Mouse (Mus musculus) intestine, postnatal 0 days (tissue): ENCODE measurements around the gene 4921530L21Rik. TPM values are rescaled to one million over a fixed set of nuclear protein-coding genes. Genes with fewer than 3 reads are reported as not detected.

Experiments used
- ATAC-seq: fragments of 200-750 bp; cut with Nextera tagmentation; 2 replicates; pipeline ENCODE4 v1.8.0; 2017; ENCODE audit warnings: mild to moderate bottlenecking, moderate TSS enrichment, moderate library complexity
- H3K27ac ChIP-seq: fragments of 300-500 bp; sonication (generic); 2 replicates; pipeline ENCODE4 v1.5.1; 2014; ENCODE audit warnings: mild to moderate bottlenecking, low read depth, low read length, moderate library complexity
- H3K27me3 ChIP-seq: fragments of 300-500 bp; sonication (generic); replicated peaks from 2 replicates; pipeline ENCODE4 v1.6.1; 2014; ENCODE audit warnings: low read length, mixed read lengths; ENCODE audit not compliant: control insufficient read depth, insufficient read depth
- H3K36me3 ChIP-seq: fragments of 300-500 bp; sonication (generic); 2 replicates; pipeline ENCODE4 v1.6.1; 2014; ENCODE audit warnings: mild to moderate bottlenecking, moderate library complexity; ENCODE audit not compliant: control insufficient read depth, insufficient read depth
- H3K4me1 ChIP-seq: fragments of 300-500 bp; sonication (generic); replicated peaks from 2 replicates; pipeline ENCODE4 v1.6.1; 2014; ENCODE audit warnings: antibody characterized with exemption, low read length, mixed read lengths; ENCODE audit not compliant: control insufficient read depth, insufficient read depth
- H3K4me2 ChIP-seq: fragments of 300-500 bp; sonication (generic); replicated peaks from 2 replicates; pipeline ENCODE4 v1.6.1; 2014; ENCODE audit warnings: low read depth, mild to moderate bottlenecking, moderate library complexity
- H3K4me3 ChIP-seq: fragments of 300-500 bp; sonication (generic); 2 replicates; pipeline ENCODE4 v1.5.1; 2014; ENCODE audit warnings: low read depth, low read length
- H3K9ac ChIP-seq: fragments of 300-500 bp; sonication (generic); 2 replicates; pipeline ENCODE4 v1.6.1; 2014; ENCODE audit warnings: mild to moderate bottlenecking, low read depth, low read length
- H3K9me3 ChIP-seq: fragments of 300-500 bp; sonication (generic); 2 replicates; pipeline ENCODE4 v1.6.1; 2016; ENCODE audit warnings: mixed run types; ENCODE audit not compliant: control insufficient read depth
- CTCF ChIP-seq: sonication (generic); IDR thresholded peaks from 2 replicates; pipeline ENCODE4 v1.5.1; 2016; ENCODE audit warnings: low read depth, mild to moderate bottlenecking, control low read depth, antibody characterized with exemption, moderate library complexity
- WGBS: fragments of 180-500 bp; shearing (Covaris S2); extraction: QIAGEN DNeasy Blood & Tissue Kit; methylation state at CpG from one replicate; pipeline ENCODE4 v1.1.7; 2014; 5-methylcytosine and 5-hydroxymethylcytosine counted together
- polyA plus RNA-seq: library from polyadenylated mRNA; unstranded; fragments of >200 nt; fragmentation: Nextera tagmentation; extraction: Ambion mirVana; gene quantifications from 2 replicates; pipeline ENCODE4 v1.2.1, GENCODE M21; 2015

Gene 4921530L21Rik
- polyA plus RNA-seq, 1 experiment from 2014 or later: not detected

DNA sequence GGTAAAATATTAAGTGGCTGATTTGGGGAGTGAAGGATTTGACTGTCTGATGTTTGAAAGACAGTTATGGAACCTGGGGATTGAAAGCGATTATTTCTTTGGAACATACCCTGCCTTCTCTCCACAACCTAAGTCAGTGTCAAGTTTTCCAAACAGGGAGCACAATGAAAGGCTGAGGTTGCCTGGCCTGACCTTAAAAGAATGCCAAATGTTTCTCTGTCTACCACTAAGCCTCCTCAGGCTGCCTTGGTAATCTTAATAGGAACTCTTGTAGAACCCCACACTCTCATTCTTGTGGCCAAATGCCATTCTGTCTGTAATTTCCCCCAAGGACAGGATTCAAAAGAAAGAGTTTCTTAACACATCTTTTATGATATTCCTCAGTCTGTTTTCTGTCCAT is 3.5 kb upstream of the 4921530L21Rik start:
- ATAC-seq: no peak
- H3K27ac ChIP-seq: no peak overlapping the region
- H3K4me3 ChIP-seq: no peak overlapping the region
- no peaks in the 10 kb centered on the region for H3K36me3 ChIP-seq
- H3K9me3 ChIP-seq: no peaks in the 10 kb centered on the region
- H3K4me2 ChIP-seq: no peak overlapping the region
- H3K9ac ChIP-seq: no peak overlapping the region
- no peaks in the 10 kb centered on the region for H3K4me1 ChIP-seq
- WGBS: 92% methylated on average over 1 of the region's 1 CpGs
- no peak for TF ChIP-seq CTCF
- no peaks in the 10 kb centered on the region for H3K27me3 ChIP-seq

DNA sequence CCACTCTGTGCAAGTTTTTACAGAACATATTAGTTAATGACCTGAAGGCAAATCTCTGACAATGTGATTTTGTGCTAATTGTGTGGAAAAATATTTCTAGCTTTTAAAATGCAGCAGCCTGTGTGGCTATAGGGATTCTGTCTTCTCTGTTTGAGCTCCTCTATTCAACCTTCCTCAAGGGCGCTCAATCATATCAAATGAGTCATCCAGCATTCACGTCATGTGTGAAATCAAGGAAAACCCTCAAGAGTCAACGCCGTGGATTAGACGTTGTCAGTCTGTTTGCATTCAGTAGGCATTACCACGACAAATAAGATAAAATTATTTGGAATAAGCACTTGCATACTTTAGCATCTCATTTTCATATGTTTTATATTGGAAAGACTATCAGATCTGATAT is 18.4 kb downstream of the 4921530L21Rik start:
- Histone ChIP-seq H3K27me3 (no peaks in the 10 kb centered on the region), H3K36me3 (no peaks in the 10 kb centered on the region), H3K4me2 (no peak overlapping the region), H3K9me3 (no peaks in the 10 kb centered on the region), H3K9ac (no peak overlapping the region), H3K4me1 (no peaks in the 10 kb centered on the region), H3K27ac (no peak overlapping the region), H3K4me3 (no peak overlapping the region)
- WGBS: 81% methylated on average over 6 of the region's 6 CpGs
- no peak for ATAC-seq
- no peak for TF ChIP-seq CTCF

DNA sequence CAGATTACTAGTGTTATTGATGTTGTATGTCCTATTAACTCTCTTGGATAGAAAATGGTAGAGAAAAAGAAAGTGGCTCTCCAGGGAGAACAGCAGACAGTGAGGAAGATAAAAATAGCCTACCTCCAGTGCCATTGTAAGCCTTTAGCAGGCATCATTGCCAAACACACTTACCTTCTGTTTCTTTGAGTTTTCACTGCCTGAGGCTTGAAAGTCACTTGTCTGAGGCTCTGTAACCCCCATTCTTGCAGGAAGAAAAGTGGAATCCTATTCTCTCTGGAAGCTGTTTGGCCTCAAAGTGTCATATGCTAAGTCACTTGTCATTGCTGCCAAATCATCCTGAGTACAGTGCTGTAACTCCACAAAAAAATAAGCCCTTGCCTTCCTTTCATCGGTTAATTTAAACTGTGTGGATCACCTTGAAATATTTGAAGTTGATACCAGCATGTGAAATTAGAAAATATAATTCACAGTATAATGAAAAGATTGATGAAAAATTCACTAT is 23.6 kb downstream of the 4921530L21Rik start:
- H3K36me3 ChIP-seq: no peaks in the 10 kb centered on the region
- no peaks in the 10 kb centered on the region for H3K4me1 ChIP-seq
- TF ChIP-seq CTCF: no peak
- no peak overlapping the region for H3K9ac ChIP-seq
- no peak overlapping the region for H3K4me3 ChIP-seq
- H3K9me3 ChIP-seq: no peaks in the 10 kb centered on the region
- H3K27me3 ChIP-seq: no peaks in the 10 kb centered on the region
- no peak for ATAC-seq
- H3K4me2 ChIP-seq: no peak overlapping the region
- no peak overlapping the region for H3K27ac ChIP-seq
- whole genome bisulfite sequencing: 89% methylated on average over 1 of the region's 1 CpGs

DNA sequence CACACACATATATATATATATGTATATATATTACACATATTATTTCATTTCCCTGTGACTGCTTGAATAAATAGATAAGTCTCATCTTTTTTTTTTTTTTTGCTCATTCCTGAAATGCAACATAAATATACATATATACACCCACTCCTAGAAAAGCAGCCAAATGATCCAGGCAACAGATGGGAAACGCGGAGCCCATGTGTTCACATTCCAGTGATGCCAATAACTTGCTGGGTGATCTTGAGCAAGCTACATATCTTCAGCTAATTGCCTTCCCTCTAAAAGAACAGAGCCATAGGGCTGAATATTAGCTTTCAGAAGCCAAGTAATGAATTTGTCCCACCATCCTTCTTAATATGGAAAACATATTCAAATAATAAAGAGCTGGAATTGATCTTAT is 32.2 kb downstream of the 4921530L21Rik start:
- H3K9ac ChIP-seq: no peak overlapping the region
- H3K9me3 ChIP-seq: no peaks in the 10 kb centered on the region
- no peaks in the 10 kb centered on the region for H3K27me3 ChIP-seq
- TF ChIP-seq CTCF: no peak
- no peak overlapping the region for H3K4me3 ChIP-seq
- no peak overlapping the region for H3K4me2 ChIP-seq
- ATAC-seq: no peak
- no peaks in the 10 kb centered on the region for H3K36me3 ChIP-seq
- no peaks in the 10 kb centered on the region for H3K4me1 ChIP-seq
- WGBS: 94% methylated on average over 2 of the region's 2 CpGs
- no peak overlapping the region for H3K27ac ChIP-seq

DNA sequence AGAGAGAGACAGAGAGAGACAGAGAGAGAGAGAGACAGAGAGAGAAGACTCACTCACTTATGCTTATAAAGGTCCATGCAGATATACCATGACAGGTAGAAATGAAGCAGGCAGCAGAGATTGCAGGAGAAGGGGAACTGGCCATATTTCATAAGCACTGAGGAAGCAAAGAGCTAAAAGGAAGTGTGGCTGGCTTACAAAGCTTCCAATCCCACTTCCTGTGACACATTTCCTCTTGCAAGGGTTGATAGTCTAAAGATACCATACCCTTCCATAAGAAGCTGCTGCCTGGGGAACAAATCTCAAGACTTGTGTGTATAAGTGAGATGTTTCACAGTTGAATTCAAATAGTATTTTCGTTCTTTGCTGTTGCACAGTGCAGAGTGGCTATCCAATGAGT is 45.7 kb downstream of the 4921530L21Rik start:
- no peak for ATAC-seq
- WGBS: 84% methylated on average over 1 of the region's 1 CpGs

DNA sequence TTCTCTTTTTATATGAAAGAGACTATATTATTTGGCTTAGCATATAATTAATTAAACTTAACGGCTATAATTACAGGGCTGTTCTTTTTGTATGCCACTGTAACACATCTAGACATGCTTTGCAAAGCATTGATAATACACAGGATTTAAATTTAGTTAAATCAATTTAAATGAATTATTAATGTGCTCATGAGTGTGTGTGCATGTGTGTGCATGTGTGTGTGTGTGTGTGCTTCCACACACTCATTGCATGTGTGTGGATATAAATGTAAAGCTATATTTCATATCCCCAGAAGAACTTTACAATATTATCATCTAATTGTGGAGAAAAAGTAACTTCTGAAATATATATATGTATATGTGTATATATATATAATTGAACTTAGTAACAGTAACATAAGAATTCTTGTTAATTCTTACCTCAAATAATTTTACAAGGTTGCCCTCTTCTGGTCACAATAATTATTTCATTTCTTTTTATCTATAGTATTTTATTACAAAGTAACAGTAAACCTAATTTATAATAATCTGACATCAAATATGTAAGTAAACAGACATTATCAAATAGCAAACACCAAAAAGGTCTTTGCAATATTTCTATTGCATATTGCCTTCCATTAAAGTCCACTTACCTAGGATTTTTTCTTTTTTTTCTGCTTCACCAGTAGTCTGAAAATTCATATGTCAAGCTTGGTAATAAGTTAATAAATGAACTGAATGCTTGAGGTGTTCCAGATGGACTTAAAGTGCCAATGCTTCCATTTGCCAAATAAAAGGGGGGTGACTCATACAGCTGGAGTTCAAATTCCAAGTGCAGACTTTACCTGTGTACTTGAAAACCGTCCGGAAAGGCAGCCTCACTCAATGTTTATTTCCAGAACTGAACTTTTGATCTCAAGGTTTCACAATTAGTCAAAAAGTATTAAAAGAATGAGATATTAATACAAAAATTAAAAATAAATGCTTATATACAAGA is 47.0 kb downstream of the 4921530L21Rik start:
- Histone ChIP-seq H3K9ac (no peak overlapping the region), H3K27ac (no peak overlapping the region), H3K4me3 (no peak overlapping the region), H3K4me1 (no peaks in the 10 kb centered on the region), H3K36me3 (no peaks in the 10 kb centered on the region), H3K27me3 (no peaks in the 10 kb centered on the region), H3K9me3 (no peaks in the 10 kb centered on the region), H3K4me2 (no peak overlapping the region)
- TF ChIP-seq CTCF: no peak
- 54% methylated on average over 3 of the region's 3 CpGs for WGBS
- ATAC-seq: no peak

More for the DNA sequence above, 45.7 kb downstream of the 4921530L21Rik start:
- Histone ChIP-seq H3K9ac (no peak overlapping the region), H3K4me1 (no peaks in the 10 kb centered on the region), H3K4me2 (no peak overlapping the region), H3K27me3 (no peaks in the 10 kb centered on the region), H3K27ac (no peak overlapping the region), H3K36me3 (no peaks in the 10 kb centered on the region), H3K9me3 (no peaks in the 10 kb centered on the region), H3K4me3 (no peak overlapping the region)
- TF ChIP-seq CTCF: no peak
